Mouse (Mus musculus) hindbrain, postnatal 0 days (tissue): ENCODE measurements at regions not wholly inside any gene's neighbourhood (a gene's known extent, or its start where the extent isn't known, plus 50 kb on each side); places are given as distances from the start of the nearest gene placed in this dataset.

ENCODE experiments used
- ATAC-seq: fragments of 200-750 bp; cut with Nextera tagmentation; 2 replicates; pipeline ENCODE4 v1.8.0; 2017; ENCODE audit warnings: mild to moderate bottlenecking, moderate TSS enrichment, moderate library complexity
- DNase-seq: peaks from one replicate; pipeline ENCODE4 v3.0.0-alpha.2; 2015; ENCODE audit warnings: low spot score
- H3K27ac ChIP-seq: fragments of 300-500 bp; sonication (generic); 2 replicates; pipeline ENCODE4 v1.5.1; 2014; ENCODE audit warnings: mild to moderate bottlenecking
- H3K27me3 ChIP-seq: fragments of 300-500 bp; sonication (generic); 2 replicates; pipeline ENCODE4 v1.6.1; 2014; ENCODE audit warnings: low read length, mixed read lengths; ENCODE audit not compliant: insufficient read depth
- H3K36me3 ChIP-seq: fragments of 300-500 bp; sonication (generic); 2 replicates; pipeline ENCODE4 v1.6.1; 2014; ENCODE audit warnings: low read length, mixed read lengths; ENCODE audit not compliant: insufficient read depth
- H3K4me1 ChIP-seq: fragments of 300-500 bp; sonication (generic); 2 replicates; pipeline ENCODE4 v1.6.1; 2014; ENCODE audit warnings: antibody characterized with exemption, low read length, mixed read lengths; ENCODE audit not compliant: insufficient read depth
- H3K4me2 ChIP-seq: fragments of 300-500 bp; sonication (generic); 2 replicates; pipeline ENCODE4 v1.6.1; 2014; ENCODE audit warnings: low read depth, mild to moderate bottlenecking, low read length, moderate library complexity, mixed read lengths
- H3K4me3 ChIP-seq: fragments of 300-500 bp; sonication (generic); 2 replicates; pipeline ENCODE4 v1.5.1; 2014; ENCODE audit warnings: low read length
- H3K9ac ChIP-seq: fragments of 300-500 bp; sonication (generic); replicated peaks from 2 replicates; pipeline ENCODE4 v1.6.1; 2014; ENCODE audit warnings: mild to moderate bottlenecking, low read length, moderate library complexity, mixed read lengths
- H3K9me3 ChIP-seq: fragments of 300-500 bp; sonication (generic); 2 replicates; pipeline ENCODE4 v1.6.1; 2016; ENCODE audit warnings: low read length, mixed read lengths
- CTCF ChIP-seq: IDR thresholded peaks from 2 replicates; pipeline ENCODE4 v1.5.1; 2016; ENCODE audit warnings: antibody characterized with exemption, control low read depth, low read depth
- WGBS: fragments of 180-500 bp; shearing (Covaris S2); extraction: QIAGEN DNeasy Blood & Tissue Kit; methylation state at CpG from one replicate; pipeline ENCODE4 v1.1.7; 2014; 5-methylcytosine and 5-hydroxymethylcytosine counted together

- 92% methylated on average over 4 of the region's 4 CpGs for WGBS
- TF ChIP-seq CTCF, result no peak
- Histone ChIP-seq H3K4me1 (no peaks in the 10 kb centered on the region), H3K9ac (no peak overlapping the region), H3K4me3 (no peak overlapping the region), H3K4me2 (no peak overlapping the region), H3K36me3 (no peaks in the 10 kb centered on the region), H3K27me3 (no peaks in the 10 kb centered on the region), H3K9me3 (no peaks in the 10 kb centered on the region), H3K27ac (no peak overlapping the region)
- no peak for ATAC-seq
- DNase-seq, result no peak
Measured at GRCm38 (mm10) chr12:69039553-69039952, 119.4 kb downstream of the Rps29 start.

GRCm38 (mm10) chr12:69023594-69023993 is 135.4 kb downstream of the Rps29 start:
- no peak for TF ChIP-seq CTCF
- peak overlapping the region; percentile 37 for H3K4me2 ChIP-seq
- 53% methylated on average over 17 of the region's 17 CpGs for WGBS
- DNase-seq (no peak), ATAC-seq (no peak)
- H3K9ac ChIP-seq, result no peak overlapping the region
- H3K27me3 ChIP-seq, result no peaks in the 10 kb centered on the region
- H3K4me3 ChIP-seq, result no peak overlapping the region
- no peak overlapping the region for H3K27ac ChIP-seq
- no peaks in the 10 kb centered on the region for H3K9me3 ChIP-seq
- H3K4me1 ChIP-seq, result no peaks in the 10 kb centered on the region
- H3K36me3 ChIP-seq, result no peaks in the 10 kb centered on the region

- H3K27ac ChIP-seq, result no peak overlapping the region
Measured at GRCm38 (mm10) chr12:69016705-69017306, 142.2 kb downstream of the Rps29 start.

GRCm38 (mm10) chr12:69005141-69005540 is 153.8 kb downstream of the Rps29 start:
- no peak for ATAC-seq
- Histone ChIP-seq H3K4me1 (no peaks in the 10 kb centered on the region), H3K36me3 (no peaks in the 10 kb centered on the region), H3K4me2 (no peak overlapping the region), H3K9me3 (no peaks in the 10 kb centered on the region), H3K27me3 (no peaks in the 10 kb centered on the region), H3K4me3 (no peak overlapping the region), H3K27ac (no peak overlapping the region), H3K9ac (no peak overlapping the region)
- DNase-seq, result no peak
- no peak for TF ChIP-seq CTCF

More at GRCm38 (mm10) chr12:69016705-69017306, 142.2 kb downstream of the Rps29 start:
- Histone ChIP-seq H3K4me2 (no peak overlapping the region), H3K9ac (no peak overlapping the region), H3K4me1 (no peaks in the 10 kb centered on the region), H3K27me3 (no peaks in the 10 kb centered on the region), H3K9me3 (no peaks in the 10 kb centered on the region), H3K36me3 (no peaks in the 10 kb centered on the region), H3K4me3 (no peak overlapping the region)
- no peak for TF ChIP-seq CTCF
- WGBS, result 49% methylated on average over 7 of the region's 7 CpGs
- DNase-seq, result peak; percentile 34
- 0 out of 2 replicates have a peak, but pooled peaks have one; percentile 18 for ATAC-seq

- no peak for DNase-seq
Measured at GRCm38 (mm10) chr12:69002106-69002505, 156.9 kb downstream of the Rps29 start.

GRCm38 (mm10) chr12:68997259-68997658 is 161.7 kb downstream of the Rps29 start:
- H3K4me3 ChIP-seq, result peak overlapping the region; percentile 18; the same call in 1 of the 2 replicates
- WGBS, result 48% methylated on average over 6 of the region's 6 CpGs
- peak overlapping the region; percentile 48 for H3K4me2 ChIP-seq
- TF ChIP-seq CTCF, result no peak
- H3K9me3 ChIP-seq, result no peaks in the 10 kb centered on the region
- 0 out of 2 replicates have a peak overlapping the region, but pooled peaks have one; percentile 9 for H3K9ac ChIP-seq
- H3K27ac ChIP-seq, result no peak overlapping the region
- no peaks in the 10 kb centered on the region for H3K4me1 ChIP-seq
- no peaks in the 10 kb centered on the region for H3K27me3 ChIP-seq
- peak; percentile 47 for DNase-seq
- ATAC-seq, result no peak
- H3K36me3 ChIP-seq, result no peaks in the 10 kb centered on the region

More at GRCm38 (mm10) chr12:69002106-69002505, 156.9 kb downstream of the Rps29 start:
- Histone ChIP-seq H3K9me3 (no peaks in the 10 kb centered on the region), H3K4me1 (no peaks in the 10 kb centered on the region), H3K4me3 (no peak overlapping the region), H3K4me2 (no peak overlapping the region), H3K27me3 (no peaks in the 10 kb centered on the region), H3K36me3 (no peaks in the 10 kb centered on the region), H3K27ac (no peak overlapping the region), H3K9ac (no peak overlapping the region)
- WGBS, result 73% methylated on average over 5 of the region's 5 CpGs
- no peak for ATAC-seq
- no peak for TF ChIP-seq CTCF

- TF ChIP-seq CTCF, result no peak
- Histone ChIP-seq H3K36me3 (no peaks in the 10 kb centered on the region), H3K27ac (peak overlapping the region; percentile 54; the same call in 1 of the 2 replicates), H3K4me3 (peak overlapping the region; percentile 18), H3K4me1 (no peaks in the 10 kb centered on the region), H3K27me3 (no peaks in the 10 kb centered on the region), H3K9ac (peak overlapping the region; percentile 9; the same call in 1 of the 2 replicates), H3K4me2 (peak overlapping the region; percentile 48), H3K9me3 (no peaks in the 10 kb centered on the region)
- WGBS, result 29% methylated on average over 12 of the region's 12 CpGs
- DNase-seq (peak; percentile 19), ATAC-seq (0 out of 2 replicates have a peak, but pooled peaks have one; percentile 45)
Measured at GRCm38 (mm10) chr12:68996740-68997139, 162.2 kb downstream of the Rps29 start.
